Mouse (Mus musculus): ENCODE measurements at regions not wholly inside any gene's neighbourhood (a gene's known extent, or its start where the extent isn't known, plus 50 kb on each side); places are given as distances from the start of the nearest gene placed in this dataset.

GRCm38 (mm10) chr1:138908860-138909259 lies 52.2 kb upstream of the 2310009B15Rik start:
- ATAC-seq (replicated peaks; ENCODE audit: low read depth, poor library complexity, severe bottlenecking) = no peak

DNA sequence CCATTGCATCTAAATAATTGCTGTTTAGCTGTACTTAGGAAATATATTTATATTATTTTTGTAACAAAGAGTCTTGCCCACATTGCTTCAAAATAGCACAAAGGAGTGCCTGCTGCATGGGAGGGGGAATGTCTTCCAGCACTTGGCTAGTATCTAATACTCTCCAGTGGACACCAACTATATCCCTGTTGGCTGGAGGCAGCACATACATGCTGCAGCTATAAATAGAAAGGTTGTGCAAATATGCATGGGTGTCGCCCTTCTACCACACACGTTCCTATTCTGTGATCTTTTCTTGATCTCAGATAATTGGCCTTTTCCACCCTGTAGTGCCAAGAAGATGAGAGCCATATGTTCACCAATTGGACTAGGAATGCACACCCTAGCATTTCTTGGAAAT lies 53.0 kb upstream of the 2310009B15Rik start:
- ATAC-seq (replicated peaks; ENCODE audit: low read depth, poor library complexity, severe bottlenecking) = no peak

- ATAC-seq (replicated peaks; ENCODE audit: low read depth, poor library complexity, severe bottlenecking) = peak; percentile 88
Measured at GRCm38 (mm10) chr1:138912156-138912616, 51.0 kb upstream of the Dennd1b start.

DNA sequence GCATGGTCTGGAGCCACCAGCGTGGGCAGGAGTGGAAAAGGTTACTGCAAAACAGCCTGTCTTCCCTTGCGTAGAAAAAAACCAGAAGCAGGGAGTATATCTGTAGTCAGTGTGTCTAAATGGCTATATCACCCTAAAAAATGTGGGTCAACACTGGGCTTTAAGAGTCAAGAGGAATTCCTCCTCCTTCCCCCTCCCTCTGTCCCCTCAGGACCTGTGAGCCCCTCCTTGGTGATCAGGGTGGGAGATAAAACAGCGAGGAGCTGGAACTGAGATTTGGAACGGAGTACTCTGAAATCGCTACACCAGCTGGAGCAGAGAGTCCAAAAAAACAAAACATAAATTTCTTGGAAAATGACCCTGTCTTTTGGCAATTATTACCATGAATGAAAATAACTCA lies 50.3 kb upstream of the Dennd1b start:
- no peak for ATAC-seq (replicated peaks; ENCODE audit: low read depth, poor library complexity, severe bottlenecking)

- ATAC-seq (replicated peaks; ENCODE audit: low read depth, poor library complexity, severe bottlenecking) = no peak
Measured at GRCm38 (mm10) chr1:138913428-138913827, 49.8 kb upstream of the Dennd1b start.

Measured in common myeloid progenitor, adult 5-6 weeks (primary cell).